Mouse (Mus musculus) neural tube, embryonic 11.5 days (tissue): Measurements from ENCODE around the gene Larp6. TPM values are rescaled to one million over a fixed set of nuclear protein-coding genes. Genes with fewer than 3 reads are reported as not detected.

Experiments used
- ATAC-seq: fragments of 200-750 bp; cut with Nextera tagmentation; 2 replicates; pipeline ENCODE4 v1.8.0; 2017; ENCODE audit warnings: moderate number of reproducible peaks, mild to moderate bottlenecking, moderate TSS enrichment, moderate library complexity; ENCODE audit not compliant: insufficient read depth, low FRiP score, low TSS enrichment
- DNase-seq: peaks from one replicate; pipeline ENCODE4 v3.0.0-alpha.2; 2015; ENCODE audit warnings: low spot score
- H3K27ac ChIP-seq: fragments of 300-500 bp; sonication (generic); 2 replicates; pipeline ENCODE4 v1.5.1; 2014; ENCODE audit warnings: low read depth, mild to moderate bottlenecking, low read length
- H3K27me3 ChIP-seq: fragments of 300-500 bp; sonication (generic); 2 replicates; pipeline ENCODE4 v1.6.1; 2014; ENCODE audit warnings: mild to moderate bottlenecking, low read length, mixed read lengths; ENCODE audit not compliant: control insufficient read depth, insufficient read depth
- H3K36me3 ChIP-seq: fragments of 300-500 bp; sonication (generic); 2 replicates; pipeline ENCODE4 v1.6.1; 2014; ENCODE audit warnings: mild to moderate bottlenecking, low read length, moderate library complexity, mixed read lengths; ENCODE audit not compliant: control insufficient read depth, insufficient read depth
- H3K4me1 ChIP-seq: fragments of 300-500 bp; sonication (generic); 2 replicates; pipeline ENCODE4 v1.6.1; 2014; ENCODE audit warnings: low read length, mixed read lengths; ENCODE audit not compliant: control insufficient read depth, insufficient read depth
- H3K4me2 ChIP-seq: fragments of 300-500 bp; sonication (generic); 2 replicates; pipeline ENCODE4 v1.6.1; 2014; ENCODE audit warnings: low read depth, mild to moderate bottlenecking, moderate library complexity
- H3K4me3 ChIP-seq: fragments of 300-500 bp; sonication (generic); 2 replicates; pipeline ENCODE4 v1.5.1; 2014; ENCODE audit warnings: low read depth, low read length
- H3K9ac ChIP-seq: fragments of 300-500 bp; sonication (generic); 2 replicates; pipeline ENCODE4 v1.6.1; 2014; ENCODE audit warnings: mild to moderate bottlenecking, low read length
- H3K9me3 ChIP-seq: fragments of 300-500 bp; sonication (generic); 2 replicates; pipeline ENCODE4 v1.6.1; 2016; ENCODE audit warnings: low read length; ENCODE audit not compliant: control insufficient read depth
- WGBS: fragments of 180-500 bp; shearing (Covaris S2); extraction: QIAGEN DNeasy Blood & Tissue Kit; methylation state at CpG from one replicate; pipeline ENCODE4 v1.1.7; 2014; 5-methylcytosine and 5-hydroxymethylcytosine counted together
- polyA plus RNA-seq: library from polyadenylated mRNA; unstranded; fragments of >200 nt; fragmentation: Nextera tagmentation; extraction: Ambion mirVana; gene quantifications from 2 replicates; pipeline ENCODE4 v1.2.1, GENCODE M21; 2014

Larp6 gene
- polyA plus RNA-seq, 1 experiment from 2014 or later: 2.4 TPM

DNA sequence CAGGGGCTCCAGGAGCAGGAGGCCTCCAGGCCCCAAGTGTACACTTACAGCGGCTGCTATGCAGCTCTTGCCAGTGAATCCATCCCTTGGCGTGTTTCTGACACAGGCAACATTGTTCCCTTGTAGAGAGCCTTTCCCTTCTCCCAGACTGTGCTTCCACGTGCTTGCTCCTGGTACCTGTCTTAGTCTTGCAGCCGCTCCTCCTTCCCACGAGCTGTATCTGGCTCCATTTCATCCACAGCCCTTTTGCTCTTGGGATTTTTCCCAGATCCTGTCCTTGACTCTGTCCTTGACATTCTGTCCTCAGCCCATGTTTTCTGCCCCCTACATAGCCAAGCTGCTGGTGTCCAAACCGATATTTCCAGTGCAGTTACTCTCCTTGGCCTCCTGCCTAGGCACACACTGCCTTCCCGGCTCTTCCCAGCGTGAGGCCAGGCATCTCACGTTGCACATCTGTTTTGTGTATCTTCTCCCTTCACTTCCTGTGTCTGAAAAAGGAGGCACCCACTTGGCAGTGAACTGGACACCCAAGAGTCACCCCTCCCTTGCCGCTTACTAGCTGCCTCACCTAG lies 46.7 kb downstream of the Larp6 start:
- H3K4me1 ChIP-seq: peaks cover 4% of the 10 kb centered on the region; the same call in 1 of the 2 replicates
- no peak overlapping the region for H3K4me2 ChIP-seq
- ATAC-seq (no peak), DNase-seq (no peak)
- no peaks in the 10 kb centered on the region for H3K27me3 ChIP-seq
- no peak overlapping the region for H3K9ac ChIP-seq
- 71% methylated on average over 10 of the region's 10 CpGs for WGBS
- no peak overlapping the region for H3K27ac ChIP-seq
- no peaks in the 10 kb centered on the region for H3K36me3 ChIP-seq
- H3K4me3 ChIP-seq: no peak overlapping the region
- no peaks in the 10 kb centered on the region for H3K9me3 ChIP-seq

- Histone ChIP-seq H3K4me3 (no peak overlapping the region), H3K9me3 (no peaks in the 10 kb centered on the region), H3K36me3 (no peaks in the 10 kb centered on the region), H3K9ac (no peak overlapping the region), H3K4me2 (no peak overlapping the region), H3K27ac (no peak overlapping the region), H3K4me1 (no peaks in the 10 kb centered on the region), H3K27me3 (no peaks in the 10 kb centered on the region)
- DNase-seq (no peak), ATAC-seq (no peak)
- WGBS: 36% methylated on average over 2 of the region's 2 CpGs
Measured at GRCm38 (mm10) chr9:60765181-60765580, 52.4 kb downstream of the Larp6 start.

DNA sequence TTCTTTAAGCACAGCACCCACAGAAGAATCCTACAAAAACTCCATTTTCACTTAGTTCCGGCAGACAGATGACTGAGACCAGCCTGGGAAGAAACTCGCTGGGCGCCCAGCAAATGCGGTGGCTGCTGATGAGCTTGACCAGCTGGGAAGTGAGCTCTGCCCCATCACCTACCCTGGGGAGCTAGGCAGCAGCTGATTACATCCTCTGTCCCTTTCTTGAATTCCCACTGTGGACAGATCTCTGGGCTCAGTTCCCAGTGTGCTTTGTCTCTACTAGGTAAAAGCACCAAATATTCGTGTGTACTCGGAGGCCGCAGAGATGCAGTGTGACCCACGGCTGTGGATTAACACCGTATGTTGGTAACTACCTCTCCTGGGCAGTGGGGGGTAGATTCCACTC lies 55.6 kb downstream of the Larp6 start:
- Histone ChIP-seq H3K9ac (no peak overlapping the region), H3K27me3 (no peaks in the 10 kb centered on the region), H3K27ac (no peak overlapping the region), H3K4me1 (no peaks in the 10 kb centered on the region), H3K4me3 (no peak overlapping the region), H3K4me2 (no peak overlapping the region), H3K9me3 (no peaks in the 10 kb centered on the region), H3K36me3 (no peaks in the 10 kb centered on the region)
- DNase-seq (no peak), ATAC-seq (no peak)
- 75% methylated on average over 9 of the region's 9 CpGs for WGBS

GRCm38 (mm10) chr9:60769711-60770111 lies 56.9 kb downstream of the Larp6 start:
- DNase-seq (no peak), ATAC-seq (no peak)
- Histone ChIP-seq H3K27ac (no peak overlapping the region), H3K4me1 (no peaks in the 10 kb centered on the region), H3K27me3 (no peaks in the 10 kb centered on the region), H3K9ac (no peak overlapping the region), H3K4me3 (no peak overlapping the region), H3K36me3 (no peaks in the 10 kb centered on the region), H3K9me3 (no peaks in the 10 kb centered on the region), H3K4me2 (no peak overlapping the region)
- WGBS: 70% methylated on average over 6 of the region's 6 CpGs

GRCm38 (mm10) chr9:60773713-60774112 lies 60.9 kb downstream of the Larp6 start:
- ATAC-seq (no peak), DNase-seq (no peak)
- no peaks in the 10 kb centered on the region for H3K27me3 ChIP-seq
- no peak overlapping the region for H3K9ac ChIP-seq
- H3K4me1 ChIP-seq: no peaks in the 10 kb centered on the region
- no peaks in the 10 kb centered on the region for H3K9me3 ChIP-seq
- no peak overlapping the region for H3K4me2 ChIP-seq
- H3K27ac ChIP-seq: no peak overlapping the region
- H3K4me3 ChIP-seq: no peak overlapping the region
- H3K36me3 ChIP-seq: no peaks in the 10 kb centered on the region
- WGBS: 89% methylated on average over 2 of the region's 2 CpGs

- ATAC-seq (no peak), DNase-seq (no peak)
- no peak overlapping the region for H3K4me3 ChIP-seq
- H3K27ac ChIP-seq: no peak overlapping the region
- H3K4me1 ChIP-seq: no peaks in the 10 kb centered on the region
- no peaks in the 10 kb centered on the region for H3K27me3 ChIP-seq
- 90% methylated on average over 9 of the region's 9 CpGs for WGBS
- no peaks in the 10 kb centered on the region for H3K36me3 ChIP-seq
- no peaks in the 10 kb centered on the region for H3K9me3 ChIP-seq
- no peak overlapping the region for H3K4me2 ChIP-seq
- H3K9ac ChIP-seq: no peak overlapping the region
Measured at GRCm38 (mm10) chr9:60776899-60777298, 64.1 kb downstream of the Larp6 start.

DNA sequence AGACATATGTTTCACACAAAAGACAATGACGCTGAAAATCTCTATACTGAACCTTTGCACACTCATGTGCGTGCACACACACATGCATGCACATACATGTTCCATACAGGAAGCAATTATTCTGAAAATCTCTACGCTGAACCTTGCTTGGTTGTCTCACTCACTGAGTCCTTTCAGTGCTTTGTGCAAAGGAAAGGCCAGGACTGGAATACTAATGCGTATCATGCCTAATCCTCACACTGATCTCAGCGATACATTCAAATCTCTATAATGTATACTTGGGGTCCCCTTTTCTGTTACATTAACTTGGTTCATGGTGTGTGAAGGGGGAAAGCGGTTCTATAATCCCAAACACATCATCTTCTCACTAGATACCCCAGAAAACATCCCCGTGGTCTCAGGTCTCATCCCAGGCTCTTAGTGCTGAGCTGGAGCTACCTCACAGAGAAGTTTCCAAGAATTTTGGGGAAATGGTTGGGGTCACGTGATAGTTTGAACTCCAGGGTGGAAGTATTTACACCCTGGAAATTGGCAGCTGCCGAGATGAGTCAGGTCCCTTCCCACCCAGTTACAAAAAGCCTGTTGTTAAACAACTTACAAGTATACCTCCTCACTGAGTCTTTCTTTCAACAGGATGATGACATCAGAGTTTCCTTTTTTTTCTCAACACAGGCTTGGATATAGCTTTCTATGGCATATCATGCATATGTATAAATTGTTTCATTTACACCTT lies 69.4 kb downstream of the Larp6 start:
- DNase-seq: no peak
- no peaks in the 10 kb centered on the region for H3K36me3 ChIP-seq
- H3K27me3 ChIP-seq: no peaks in the 10 kb centered on the region
- H3K27ac ChIP-seq: no peak overlapping the region
- H3K9me3 ChIP-seq: no peaks in the 10 kb centered on the region
- H3K4me1 ChIP-seq: no peaks in the 10 kb centered on the region
- no peak for ATAC-seq
- H3K4me3 ChIP-seq: no peak overlapping the region
- WGBS: 90% methylated on average over 9 of the region's 9 CpGs
- no peak overlapping the region for H3K4me2 ChIP-seq
- no peak overlapping the region for H3K9ac ChIP-seq

- no peaks in the 10 kb centered on the region for H3K4me1 ChIP-seq
- no peak overlapping the region for H3K4me3 ChIP-seq
- ATAC-seq (no peak), DNase-seq (no peak)
- no peaks in the 10 kb centered on the region for H3K27me3 ChIP-seq
- H3K36me3 ChIP-seq: no peaks in the 10 kb centered on the region
- 85% methylated on average over 4 of the region's 4 CpGs for WGBS
- H3K9ac ChIP-seq: no peak overlapping the region
- no peaks in the 10 kb centered on the region for H3K9me3 ChIP-seq
- no peak overlapping the region for H3K27ac ChIP-seq
- H3K4me2 ChIP-seq: no peak overlapping the region
Measured at GRCm38 (mm10) chr9:60785069-60785468, 72.3 kb downstream of the Larp6 start.

GRCm38 (mm10) chr9:60787517-60788110 lies 74.8 kb downstream of the Larp6 start:
- WGBS: 24% methylated on average over 2 of the region's 2 CpGs
- no peak for ATAC-seq

More at GRCm38 (mm10) chr9:60787517-60788110, 74.8 kb downstream of the Larp6 start:
- Histone ChIP-seq H3K9me3 (no peaks in the 10 kb centered on the region), H3K4me1 (no peaks in the 10 kb centered on the region), H3K9ac (no peak overlapping the region), H3K27ac (no peak overlapping the region), H3K27me3 (no peaks in the 10 kb centered on the region), H3K4me3 (no peak overlapping the region), H3K4me2 (no peak overlapping the region), H3K36me3 (no peaks in the 10 kb centered on the region)
- no peak for DNase-seq
